Mouse (Mus musculus): ENCODE measurements around the gene Dctn2. TPM values are rescaled to one million over a fixed set of nuclear protein-coding genes. Genes with fewer than 3 reads are reported as not detected.

The Dctn2 gene
- total RNA-seq, 1 experiment from 2014 or later: 104 TPM

DNA sequence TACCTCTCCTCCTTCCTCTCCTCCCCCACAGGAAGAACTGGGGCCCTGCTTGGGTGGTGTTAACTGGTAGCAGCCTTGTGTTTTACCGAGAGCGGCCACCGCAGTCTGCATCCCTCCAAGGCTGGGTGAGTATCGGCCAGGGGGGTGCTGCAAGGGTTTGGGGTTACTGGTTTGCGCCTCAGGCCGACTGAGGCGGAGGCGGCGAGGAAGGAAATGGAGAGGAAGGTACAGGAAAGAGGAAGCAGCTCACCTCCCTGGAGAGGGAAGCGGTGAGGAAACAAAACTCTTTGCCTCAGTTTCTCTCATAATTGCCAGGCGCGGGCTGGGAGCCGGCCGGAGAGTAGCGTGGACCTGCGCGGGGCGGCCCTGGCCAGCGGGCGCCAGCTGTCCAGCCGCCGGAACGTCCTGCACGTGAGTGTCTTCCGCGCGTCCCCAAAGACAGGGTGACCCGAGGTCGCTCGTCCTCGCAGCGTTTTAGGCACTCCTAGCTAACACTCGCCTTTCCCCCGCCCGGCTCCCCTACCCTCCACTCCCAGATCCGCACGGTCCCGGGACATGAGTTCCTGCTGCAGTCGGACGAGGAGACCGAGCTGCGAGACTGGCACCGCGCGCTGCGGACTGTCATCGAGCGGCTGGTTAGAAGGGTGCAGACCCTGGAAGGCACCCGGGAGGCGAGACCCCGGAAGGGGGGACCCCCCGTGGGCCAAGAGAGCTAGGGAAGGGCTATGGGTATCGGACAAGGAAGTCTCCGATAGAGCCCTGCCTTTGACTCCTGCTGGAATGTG lies 60.0 kb downstream of the Dctn2 start:
- no peak for ATAC-seq (replicated peaks; ENCODE audit: insufficient number of reproducible peaks, low FRiP score, low TSS enrichment, poor library complexity, severe bottlenecking)

GRCm38 (mm10) chr10:127326828-127327227 lies 60.7 kb downstream of the Dctn2 start:
- no peak for ATAC-seq (replicated peaks; ENCODE audit: insufficient number of reproducible peaks, low FRiP score, low TSS enrichment, poor library complexity, severe bottlenecking)

- no peak for ATAC-seq (replicated peaks; ENCODE audit: insufficient number of reproducible peaks, low FRiP score, low TSS enrichment, poor library complexity, severe bottlenecking)
These were observed 61.4 kb downstream of the Dctn2 start for GRCm38 (mm10) chr10:127327461-127328145.

GRCm38 (mm10) chr10:127330212-127330611 lies 64.0 kb downstream of the Dctn2 start:
- no peak for ATAC-seq (replicated peaks; ENCODE audit: insufficient number of reproducible peaks, low FRiP score, low TSS enrichment, poor library complexity, severe bottlenecking)

Other genes with a start within 250 kb of the Dctn2 start
- gene Tsfm, start 235.5 kb upstream of the Dctn2 start, total RNA-seq (2017): 8.5 to 14.3 TPM (median 13.9 TPM) in 3 replicates
- gene Mettl1, start 225.0 kb upstream of the Dctn2 start, total RNA-seq (2017): 1.3 to 5.1 TPM (median 1.6 TPM) in 3 replicates
- 0.39 TPM in 1 of 3 replicates, not detected in the others for gene Eef1akmt3, start 224.9 kb upstream of the Dctn2 start, total RNA-seq (2017)
- gene Cyp27b1, start 218.1 kb upstream of the Dctn2 start, total RNA-seq (2017): not detected in 3 replicates
- 1.6 TPM in 1 of 3 replicates, not detected in the others for gene March9, start 206.2 kb upstream of the Dctn2 start, total RNA-seq (2017)
- 23.3 to 49.4 TPM (median 23.9 TPM) in 3 replicates for gene Cdk4, start 202.8 kb upstream of the Dctn2 start, total RNA-seq (2017)
- gene Tspan31, start 196.1 kb upstream of the Dctn2 start, total RNA-seq (2017): 38.1 to 49.9 TPM (median 47.0 TPM) in 3 replicates
- 31.1 to 112 TPM (median 48.9 TPM) in 3 replicates for gene Agap2, start 191.1 kb upstream of the Dctn2 start, total RNA-seq (2017)
- gene Os9, start 145.2 kb upstream of the Dctn2 start, total RNA-seq (2017): 253 to 285 TPM (median 262 TPM) in 3 replicates
- 166 to 275 TPM (median 211 TPM) in 3 replicates for gene B4galnt1, start 101.1 kb upstream of the Dctn2 start, total RNA-seq (2017)
- 3.2 to 4.2 TPM (median 3.5 TPM) in 3 replicates for gene Slc26a10, start 85.7 kb upstream of the Dctn2 start, total RNA-seq (2017)
- gene Arhgef25, start 76.3 kb upstream of the Dctn2 start, total RNA-seq (2017): 1.9 TPM in 1 of 3 replicates, not detected in the others
- 3.8 to 17.3 TPM (median 8.8 TPM) in 3 replicates for gene Dtx3, start 70.6 kb upstream of the Dctn2 start, total RNA-seq (2017)
- gene Pip4k2c, start 54.8 kb upstream of the Dctn2 start, total RNA-seq (2017): 15.7 to 32.0 TPM (median 21.5 TPM) in 3 replicates
- 0.19 to 0.48 TPM in 2 of 3 replicates, not detected in the other for gene Kif5a, start 3.0 kb upstream of the Dctn2 start, total RNA-seq (2017)
- 4.2 to 15.5 TPM (median 12.1 TPM) in 3 replicates for gene Mbd6, start 22.6 kb downstream of the Dctn2 start, total RNA-seq (2017)
- 56.6 to 72.2 TPM (median 64.5 TPM) in 3 replicates for gene Mars, start 45.4 kb downstream of the Dctn2 start, total RNA-seq (2017)
- 101 to 125 TPM (median 109 TPM) in 3 replicates for gene Arhgap9, start 55.6 kb downstream of the Dctn2 start, total RNA-seq (2017)
- gene Gli1, start 75.6 kb downstream of the Dctn2 start, total RNA-seq (2017): not detected in 3 replicates
- gene Inhbe, start 88.0 kb downstream of the Dctn2 start, total RNA-seq (2017): not detected in 3 replicates
- not detected in 3 replicates for gene Inhbc, start 104.1 kb downstream of the Dctn2 start, total RNA-seq (2017)
- 32.1 to 81.2 TPM (median 33.7 TPM) in 3 replicates for gene R3hdm2, start 114.0 kb downstream of the Dctn2 start, total RNA-seq (2017)
- gene Stac3, start 235.3 kb downstream of the Dctn2 start, total RNA-seq (2017): 0.32 to 9.8 TPM (median 1.4 TPM) in 3 replicates
- not detected in 3 replicates for gene Ndufa4l2, start 248.6 kb downstream of the Dctn2 start, total RNA-seq (2017)

Data from monocyte, adult 5-6 weeks (primary cell).